Mouse (Mus musculus) liver, postnatal 0 days (tissue): ENCODE data around the gene Naa25.

Source experiments
- CTCF ChIP-seq: sonication (generic); IDR thresholded peaks from 2 replicates; pipeline ENCODE4 v1.5.1; 2016; ENCODE audit warnings: antibody characterized with exemption, low read depth
- EP300 ChIP-seq: IDR thresholded peaks from 2 replicates; pipeline ENCODE4 v1.6.1; 2016; ENCODE audit warnings: antibody characterized with exemption, low read depth, mild to moderate bottlenecking

DNA sequence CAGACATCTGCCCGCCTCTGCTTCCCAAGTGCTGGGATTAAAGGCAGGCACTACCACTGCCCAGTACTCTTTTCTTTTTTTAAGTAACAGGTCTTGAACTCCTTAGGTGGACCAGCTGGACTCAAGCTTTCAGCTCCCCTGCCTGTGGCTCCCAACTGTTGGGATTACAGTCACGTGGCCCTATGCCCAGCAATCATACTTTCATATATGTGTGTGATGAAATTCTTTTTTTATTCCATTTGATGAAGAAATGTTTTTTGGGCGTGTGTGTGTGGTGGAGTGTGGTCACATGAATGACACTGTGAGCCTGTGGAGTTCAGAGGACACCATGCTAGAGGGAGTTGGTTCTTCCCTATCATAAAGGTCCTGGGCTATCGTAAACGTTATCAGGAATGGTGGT, 1.8 kb downstream of the Naa25 start:
- no peak for TF ChIP-seq CTCF
- no peak for TF ChIP-seq EP300
